Mouse (Mus musculus) stomach, postnatal 0 days (tissue): ENCODE results near the gene Gm10322. TPM values are rescaled to one million over a fixed set of nuclear protein-coding genes. Genes with fewer than 3 reads are reported as not detected.

Source experiments
- ATAC-seq: fragments of 200-750 bp; cut with Nextera tagmentation; 2 replicates; pipeline ENCODE4 v1.8.0; 2017; ENCODE audit not compliant: low FRiP score, low TSS enrichment
- DNase-seq: peaks from one replicate; pipeline ENCODE4 v3.0.0-alpha.2; 2016; ENCODE audit warnings: low spot score
- H3K27ac ChIP-seq: fragments of 300-500 bp; sonication (generic); replicated peaks from 2 replicates; pipeline ENCODE4 v1.5.1; 2014; ENCODE audit warnings: mild to moderate bottlenecking, control low read depth
- H3K27me3 ChIP-seq: fragments of 300-500 bp; sonication (generic); 2 replicates; pipeline ENCODE4 v1.6.1; 2014; ENCODE audit warnings: low read length; ENCODE audit not compliant: control insufficient read depth, insufficient read depth
- H3K36me3 ChIP-seq: fragments of 300-500 bp; sonication (generic); 2 replicates; pipeline ENCODE4 v1.6.1; 2014; ENCODE audit warnings: low read length, mixed read lengths; ENCODE audit not compliant: control insufficient read depth, insufficient read depth
- H3K4me1 ChIP-seq: fragments of 300-500 bp; sonication (generic); replicated peaks from 2 replicates; pipeline ENCODE4 v1.6.1; 2014; ENCODE audit warnings: antibody characterized with exemption; ENCODE audit not compliant: control insufficient read depth, insufficient read depth
- H3K4me2 ChIP-seq: fragments of 300-500 bp; sonication (generic); replicated peaks from 2 replicates; pipeline ENCODE4 v1.6.1; 2014; ENCODE audit warnings: low read depth, mild to moderate bottlenecking, control low read depth, moderate library complexity
- H3K4me3 ChIP-seq: fragments of 300-500 bp; sonication (generic); 2 replicates; pipeline ENCODE4 v1.5.1; 2014; ENCODE audit warnings: low read depth, low read length, control low read depth
- H3K9ac ChIP-seq: fragments of 300-500 bp; sonication (generic); 2 replicates; pipeline ENCODE4 v1.6.1; 2014; ENCODE audit warnings: mild to moderate bottlenecking, low read length, control low read depth, mixed read lengths
- H3K9me3 ChIP-seq: fragments of 300-500 bp; sonication (generic); 2 replicates; pipeline ENCODE4 v1.6.1; 2016; ENCODE audit warnings: low read length; ENCODE audit not compliant: control insufficient read depth
- CTCF ChIP-seq: IDR thresholded peaks from 2 replicates; pipeline ENCODE4 v1.5.1; 2016; ENCODE audit warnings: antibody characterized with exemption, low read depth, mild to moderate bottlenecking, moderate library complexity
- EP300 ChIP-seq: optimal IDR thresholded peaks from 2 replicates; pipeline ENCODE3; 2016; ENCODE audit warnings: antibody characterized with exemption
- WGBS: fragments of 180-500 bp; shearing (Covaris S2); extraction: QIAGEN DNeasy Blood & Tissue Kit; methylation state at CpG from one replicate; pipeline ENCODE4 v1.1.7; 2014; 5-methylcytosine and 5-hydroxymethylcytosine counted together
- polyA plus RNA-seq: library from polyadenylated mRNA; unstranded; fragments of >200 nt; fragmentation: Nextera tagmentation; extraction: Ambion mirVana; gene quantifications from 2 replicates; pipeline ENCODE4 v1.2.1, GENCODE M21; 2015

Gene Gm10322
- polyA plus RNA-seq, 1 experiment from 2014 or later = not detected

- H3K4me1 ChIP-seq = no peaks in the 10 kb centered on the region
- TF ChIP-seq CTCF = no peak
- no peak for TF ChIP-seq EP300
- H3K4me2 ChIP-seq = no peak overlapping the region
- no peak for DNase-seq
- no peak for ATAC-seq
- no peaks in the 10 kb centered on the region for H3K27me3 ChIP-seq
- H3K9me3 ChIP-seq = no peaks in the 10 kb centered on the region
- no peak overlapping the region for H3K4me3 ChIP-seq
- H3K9ac ChIP-seq = no peak overlapping the region
- WGBS = 91% methylated on average over 13 of the region's 13 CpGs
- no peak overlapping the region for H3K27ac ChIP-seq
- peaks cover 3% of the 10 kb centered on the region; the same call in 1 of the 2 replicates for H3K36me3 ChIP-seq
These were observed 26.0 kb upstream of the Gm10322 start for GRCm38 (mm10) chr10:59589856-59590255.

DNA sequence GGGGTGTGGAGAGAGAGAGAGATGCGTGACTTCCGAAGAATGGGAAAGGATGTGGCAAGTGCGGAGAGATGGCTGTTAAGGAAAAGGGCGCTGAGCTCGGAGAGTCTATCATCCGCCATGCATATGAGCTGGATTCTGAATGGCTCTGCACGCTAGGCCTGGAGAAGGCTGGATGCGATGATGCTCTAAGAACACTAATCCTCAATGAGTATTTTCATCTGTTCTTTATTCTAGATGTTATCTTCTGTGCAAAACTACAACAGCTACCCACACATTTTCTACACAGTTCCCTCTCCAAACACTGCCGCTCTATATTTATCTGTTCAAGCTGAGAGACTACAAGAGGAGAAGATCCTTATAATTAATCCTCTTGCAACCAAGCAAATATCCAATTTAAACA is 25.3 kb upstream of the Gm10322 start:
- Histone ChIP-seq H3K9ac (no peak overlapping the region), H3K4me3 (no peak overlapping the region), H3K4me2 (no peak overlapping the region), H3K36me3 (peaks cover 3% of the 10 kb centered on the region; the same call in 1 of the 2 replicates), H3K9me3 (no peaks in the 10 kb centered on the region), H3K4me1 (no peaks in the 10 kb centered on the region), H3K27ac (no peak overlapping the region), H3K27me3 (no peaks in the 10 kb centered on the region)
- no peak for DNase-seq
- no peak for TF ChIP-seq CTCF
- TF ChIP-seq EP300 = no peak
- WGBS = 89% methylated on average over 9 of the region's 9 CpGs
- ATAC-seq = no peak

- 71% methylated on average over 13 of the region's 13 CpGs for WGBS
- Histone ChIP-seq H3K4me2 (no peak overlapping the region), H3K4me1 (no peaks in the 10 kb centered on the region), H3K9ac (no peak overlapping the region), H3K27me3 (no peaks in the 10 kb centered on the region), H3K4me3 (no peak overlapping the region), H3K9me3 (no peaks in the 10 kb centered on the region), H3K27ac (no peak overlapping the region), H3K36me3 (peaks cover 3% of the 10 kb centered on the region; the same call in 1 of the 2 replicates)
- TF ChIP-seq CTCF (no peak), EP300 (no peak)
- ATAC-seq (0 out of 2 replicates have a peak, but pooled peaks have one; percentile 38), DNase-seq (no peak)
These were observed 21.9 kb upstream of the Gm10322 start for GRCm38 (mm10) chr10:59593826-59594570.

GRCm38 (mm10) chr10:59600516-59600915 is 15.3 kb upstream of the Gm10322 start:
- DNase-seq (no peak), ATAC-seq (no peak)
- no peak overlapping the region for H3K9ac ChIP-seq
- H3K4me1 ChIP-seq = no peaks in the 10 kb centered on the region
- no peaks in the 10 kb centered on the region for H3K9me3 ChIP-seq
- H3K4me3 ChIP-seq = no peak overlapping the region
- TF ChIP-seq CTCF = no peak
- no peak for TF ChIP-seq EP300
- no peaks in the 10 kb centered on the region for H3K27me3 ChIP-seq
- no peak overlapping the region for H3K4me2 ChIP-seq
- H3K36me3 ChIP-seq = no peaks in the 10 kb centered on the region
- no peak overlapping the region for H3K27ac ChIP-seq
- 73% methylated on average over 8 of the region's 8 CpGs for WGBS

GRCm38 (mm10) chr10:59602043-59602442 is 13.8 kb upstream of the Gm10322 start:
- DNase-seq (no peak), ATAC-seq (no peak)
- H3K4me2 ChIP-seq = no peak overlapping the region
- no peaks in the 10 kb centered on the region for H3K4me1 ChIP-seq
- H3K36me3 ChIP-seq = no peaks in the 10 kb centered on the region
- TF ChIP-seq EP300 (no peak), CTCF (no peak)
- H3K27me3 ChIP-seq = no peaks in the 10 kb centered on the region
- 51% methylated on average over 8 of the region's 8 CpGs for WGBS
- H3K27ac ChIP-seq = peak overlapping the region; percentile 61
- no peaks in the 10 kb centered on the region for H3K9me3 ChIP-seq
- no peak overlapping the region for H3K4me3 ChIP-seq
- no peak overlapping the region for H3K9ac ChIP-seq

DNA sequence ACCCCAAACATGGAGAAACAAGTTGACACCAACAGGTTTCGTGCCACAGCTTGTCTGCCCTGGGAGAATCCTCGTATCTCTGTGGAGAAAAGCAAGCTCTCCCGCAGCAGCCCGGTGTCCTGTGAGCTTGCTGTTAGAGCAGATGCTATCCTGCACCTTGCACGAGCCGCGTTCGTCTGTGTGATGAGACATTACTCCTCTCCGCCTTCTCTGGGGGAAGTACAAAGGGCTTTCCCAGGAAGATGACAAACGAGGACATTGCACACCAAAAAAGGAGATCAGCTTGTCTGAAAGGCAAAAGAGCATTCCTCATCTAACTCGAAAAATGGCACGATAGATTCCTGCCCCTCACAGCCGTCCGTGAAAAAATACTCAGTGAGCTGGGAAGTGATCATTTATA is 13.0 kb upstream of the Gm10322 start:
- no peaks in the 10 kb centered on the region for H3K4me1 ChIP-seq
- H3K9ac ChIP-seq = no peak overlapping the region
- TF ChIP-seq EP300 = no peak
- TF ChIP-seq CTCF = no peak
- ATAC-seq (no peak), DNase-seq (no peak)
- H3K9me3 ChIP-seq = no peaks in the 10 kb centered on the region
- H3K27me3 ChIP-seq = no peaks in the 10 kb centered on the region
- H3K36me3 ChIP-seq = no peaks in the 10 kb centered on the region
- no peak overlapping the region; the same call in 1 of the 2 replicates for H3K4me2 ChIP-seq
- H3K27ac ChIP-seq = no peak overlapping the region
- no peak overlapping the region for H3K4me3 ChIP-seq
- 42% methylated on average over 14 of the region's 14 CpGs for WGBS
